Mouse (Mus musculus) left cerebral cortex, adult 8-10 months (tissue): ENCODE measurements at regions not wholly inside any gene's neighbourhood (a gene's known extent, or its start where the extent isn't known, plus 50 kb on each side); places are given as distances from the start of the nearest gene placed in this dataset.
A peak's percentile ranks its signal among the peaks of the same experiment; 100 is the strongest.

Experiments used
- DNase-seq, 2 experiments: peaks; one replicate each; pipeline ENCODE4 v3.0.0; 2022; ENCODE audit warnings: low spot score in 2 of 2

GRCm38 (mm10) chr8:97733338-97733737 is 1682.9 kb downstream of the Cdh8 start:
- peak in 1 of 2 experiments; percentile 5 for DNase-seq

- DNase-seq: no peak
Measured at GRCm38 (mm10) chr8:97722627-97723026, 1693.6 kb downstream of the Cdh8 start.

DNA sequence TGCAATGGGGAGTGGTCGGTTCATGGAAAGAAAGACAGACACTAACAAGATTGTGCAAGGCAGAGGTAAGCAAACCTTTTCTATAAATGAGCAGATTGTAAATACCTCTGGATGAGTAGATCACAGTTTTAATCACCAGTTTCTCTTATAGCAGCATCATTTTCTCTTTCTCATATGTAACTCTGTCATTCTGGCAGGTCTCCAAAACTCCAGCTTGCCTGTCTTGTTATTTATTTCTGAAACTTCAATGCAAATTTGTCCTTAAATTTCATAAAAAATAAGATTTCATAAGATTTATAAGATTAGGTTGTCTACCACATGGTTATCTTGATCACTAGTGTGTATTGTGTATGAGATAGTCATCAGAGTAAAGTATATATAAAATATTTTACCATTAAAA is 1714.6 kb downstream of the Cdh8 start:
- no peak for DNase-seq

- no peak for DNase-seq
Measured at GRCm38 (mm10) chr8:97664404-97664803, 1751.9 kb downstream of the Cdh8 start.

GRCm38 (mm10) chr8:97662144-97662543 is 1754.1 kb downstream of the Cdh8 start:
- no peak for DNase-seq

DNA sequence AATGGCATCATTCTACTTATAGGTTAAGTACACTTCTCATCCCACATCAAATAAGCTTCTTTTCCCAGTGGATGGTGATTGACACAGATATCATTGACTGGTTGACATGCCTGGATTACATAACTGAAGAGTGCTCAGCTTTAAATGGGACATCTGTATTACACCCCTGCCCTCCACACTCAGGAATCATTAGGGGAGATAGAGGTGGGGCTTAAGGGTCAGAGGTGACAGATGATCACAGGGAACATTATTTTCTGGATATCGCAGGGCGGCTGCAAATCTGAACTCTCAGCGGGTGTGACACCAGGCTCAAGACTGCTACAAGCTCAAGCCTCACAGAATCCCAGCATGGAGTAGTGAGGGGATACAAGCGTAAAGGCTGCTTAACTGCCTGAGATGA is 1763.5 kb upstream of the Got2 start:
- DNase-seq: no peak

- DNase-seq: no peak
Measured at GRCm38 (mm10) chr8:97632980-97633379, 1744.6 kb upstream of the Got2 start.
